Mouse (Mus musculus): ENCODE data around the gene Gdi1.
A peak's percentile ranks its signal among the peaks of the same experiment; 100 is the strongest.
"Not testable (repeated sequence)": the region's sequence is repeated elsewhere in the genome, so short reads cannot be mapped to it uniquely, and the experiment has no call there.

Gdi1 gene

GRCm38 (mm10) chrX:74329215-74329671 is 24.4 kb downstream of the Gdi1 start:
- no peak for DNase-seq (ENCODE audit: low spot score in 2 of 2)

DNA sequence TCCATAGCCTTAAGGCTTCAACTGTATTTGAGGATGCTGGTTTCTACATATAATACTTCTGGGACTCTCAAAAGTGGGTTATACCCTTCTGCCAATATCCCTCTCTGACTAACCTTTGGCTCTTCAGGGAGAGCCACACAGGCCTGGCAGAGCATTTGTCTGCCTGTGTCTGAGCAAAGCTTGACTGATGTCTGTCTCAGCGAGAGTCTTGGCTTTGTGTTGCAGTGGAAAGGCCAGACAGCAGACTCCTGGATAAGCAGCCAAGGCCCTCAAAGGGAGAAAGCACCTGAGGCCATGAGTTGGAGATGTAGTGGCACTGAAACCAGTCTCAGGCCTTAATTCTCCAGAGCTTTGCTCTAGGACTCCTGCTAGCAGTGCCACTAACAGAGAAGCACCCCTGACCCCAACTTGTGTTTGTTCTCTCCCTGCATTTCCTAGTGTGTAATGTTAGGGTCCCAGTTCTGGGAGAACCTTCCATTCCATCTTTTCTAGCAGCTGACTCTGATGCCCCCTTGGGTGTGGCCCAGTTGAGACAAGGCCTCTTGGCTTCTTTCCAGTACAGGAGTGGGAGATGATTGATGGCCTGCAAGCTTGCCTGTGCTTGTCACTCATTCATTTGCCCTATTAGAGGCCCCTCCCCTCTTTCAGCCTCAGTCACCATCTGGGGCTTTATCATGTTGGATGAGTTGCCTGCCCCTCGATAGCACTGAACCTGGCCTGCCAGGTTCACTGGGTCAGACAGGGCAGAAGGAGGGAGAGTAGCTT is 25.6 kb downstream of the Gdi1 start:
- no peak for DNase-seq (ENCODE audit: low spot score in 2 of 2)

- no peak for DNase-seq (ENCODE audit: low spot score in 2 of 2)
Observed at GRCm38 (mm10) chrX:74352645-74353466, 48.1 kb downstream of the Gdi1 start.

GRCm38 (mm10) chrX:74353467-74353770 is 48.6 kb downstream of the Gdi1 start, which contains the start of gene Lage3:
TSS of gene Lage3 (minus strand) at chrX:74353618.
- peak; percentile 71 to 72 for DNase-seq (ENCODE audit: low spot score in 2 of 2)

- DNase-seq (ENCODE audit: low spot score in 2 of 2): not testable (repeated sequence)
Observed at GRCm38 (mm10) chrX:74357069-74357468, 52.3 kb downstream of the Gdi1 start.

DNA sequence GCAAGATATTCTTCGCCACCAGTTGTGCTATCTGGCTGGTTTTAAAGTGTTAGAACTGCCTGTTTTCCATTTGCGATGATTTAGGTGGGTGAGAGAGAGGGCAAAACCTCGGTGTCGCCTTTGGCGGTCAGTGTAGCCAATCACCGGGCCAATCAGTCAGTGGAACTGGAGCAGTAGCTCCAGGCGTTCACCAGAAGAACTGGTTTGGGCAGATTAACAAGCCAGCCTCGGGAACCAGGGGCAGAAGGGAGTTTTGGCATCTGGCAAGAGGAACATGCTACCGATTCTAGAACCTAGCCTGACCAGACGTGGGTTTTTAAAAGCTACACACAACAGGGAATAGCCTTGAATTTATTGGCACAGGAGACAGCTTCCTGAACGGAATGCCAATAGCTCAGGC is 54.4 kb downstream of the Gdi1 start:
- no peak for DNase-seq (ENCODE audit: low spot score in 2 of 2)

Data from urinary bladder, postnatal 4 days (tissue).